9 mouse cellular contexts compared by ENCODE assay signal in genomic region chr2:134642377-134642776, GRCm38 (mm10). TPM values are rescaled to one million over a fixed set of nuclear protein-coding genes. Genes with fewer than 3 reads are reported as not detected.
DNase-seq lines count a peak whose midpoint lies in the region; ATAC-seq and TF ChIP-seq lines count a peak whose summit lies in the region.
"Had no signal": no experiment of that assay in that cellular context is flagged by ENCODE, and none has a peak within 500 bp of the region (broad histone marks: within the 10 kb centered on the region; RNA-seq: fewer than 3 reads in every experiment).

No protein-coding gene starts in this region.

- no peaks in the 10 kb centered on the region for H3K4me1 ChIP-seq in hindbrain, embryonic 11.5 days (replicated peaks; ENCODE audit: control insufficient read depth, insufficient read depth, low read length)
- peaks cover 29% of the 10 kb centered on the region for H3K4me1 ChIP-seq in hindbrain, embryonic 10.5 days (replicated peaks)
- no peaks in the 10 kb centered on the region; the same call in 1 of the 2 replicates for H3K4me1 ChIP-seq in forebrain, embryonic 11.5 days (replicated peaks; ENCODE audit: control insufficient read depth, insufficient read depth, low read length)
- peaks cover 24% of the 10 kb centered on the region for H3K4me1 ChIP-seq in hindbrain, embryonic 16.5 days (ENCODE audit: control insufficient read depth, insufficient read depth, low read depth, low read length)
- H3K4me1 ChIP-seq in midbrain, postnatal 0 days (ENCODE audit: insufficient read depth, low read length): peaks cover 14% of the 10 kb centered on the region
- H3K4me1 ChIP-seq in lung, postnatal 0 days (ENCODE audit: insufficient read depth, low read depth, low read length): peaks cover 5% of the 10 kb centered on the region; the same call in 1 of the 2 replicates

- peak overlapping the region; percentile 70; the same call in 1 of the 2 replicates for H3K4me3 ChIP-seq in hindbrain, embryonic 11.5 days (ENCODE audit: low read depth, low read length)
- no peak overlapping the region for H3K4me3 ChIP-seq in hindbrain, embryonic 10.5 days
- H3K4me3 ChIP-seq in forebrain, embryonic 11.5 days (ENCODE audit: low read depth, low read length): peak overlapping the region; percentile 63; the same call in 1 of the 2 replicates
- H3K4me3 ChIP-seq in hindbrain, embryonic 16.5 days (ENCODE audit: low read length): peak overlapping the region; percentile 34
- H3K4me3 ChIP-seq in midbrain, postnatal 0 days (ENCODE audit: low read depth, low read length): peak overlapping the region; percentile 73
- H3K4me3 ChIP-seq in lung, postnatal 0 days (ENCODE audit: low read depth, low read length): no peak overlapping the region

- no peak overlapping the region for H3K9ac ChIP-seq in hindbrain, embryonic 11.5 days (ENCODE audit: low read depth, low read length)
- peak overlapping the region; percentile 16; the same call in 1 of the 2 replicates for H3K9ac ChIP-seq in forebrain, embryonic 11.5 days (ENCODE audit: low read length)
- peak overlapping the region; percentile 50 for H3K9ac ChIP-seq in hindbrain, embryonic 16.5 days (ENCODE audit: low read depth, low read length)
- 0 out of 2 replicates have a peak overlapping the region, but pooled peaks have one; percentile 24 for H3K9ac ChIP-seq in midbrain, postnatal 0 days (replicated peaks; ENCODE audit: low read length, poor library complexity, severe bottlenecking)
- H3K9ac ChIP-seq in lung, postnatal 0 days (replicated peaks; ENCODE audit: low read depth): no peak overlapping the region

- H3K27ac ChIP-seq in hindbrain, embryonic 11.5 days (ENCODE audit: low read depth, low read length): no peak overlapping the region
- H3K27ac ChIP-seq in hindbrain, embryonic 10.5 days: no peak overlapping the region
- H3K27ac ChIP-seq in forebrain, embryonic 11.5 days (ENCODE audit: low read depth, low read length): no peak overlapping the region
- H3K27ac ChIP-seq in hindbrain, embryonic 16.5 days (ENCODE audit: low read depth, low read length): no peak overlapping the region
- peak overlapping the region; percentile 59 for H3K27ac ChIP-seq in midbrain, postnatal 0 days (ENCODE audit: low read depth, low read length)
- no peak overlapping the region for H3K27ac ChIP-seq in lung, postnatal 0 days (ENCODE audit: low read length)

- H3K4me2 ChIP-seq in hindbrain, embryonic 11.5 days (replicated peaks; ENCODE audit: low read depth, low read length): peak overlapping the region; percentile 13; the same call in 1 of the 2 replicates
- H3K4me2 ChIP-seq in forebrain, embryonic 11.5 days (ENCODE audit: low read depth, low read length, severe bottlenecking): peak overlapping the region; percentile 26; the same call in 1 of the 2 replicates
- peak overlapping the region; percentile 68 for H3K4me2 ChIP-seq in hindbrain, embryonic 16.5 days (ENCODE audit: low read length)
- peak overlapping the region; percentile 55 for H3K4me2 ChIP-seq in midbrain, postnatal 0 days (ENCODE audit: low read depth, low read length, poor library complexity, severe bottlenecking)
- H3K4me2 ChIP-seq in lung, postnatal 0 days (replicated peaks; ENCODE audit: low read depth, low read length): no peak overlapping the region

- no peaks in the 10 kb centered on the region for H3K27me3 ChIP-seq in hindbrain, embryonic 11.5 days (ENCODE audit: control insufficient read depth, insufficient read depth, low read length)
- H3K27me3 ChIP-seq in hindbrain, embryonic 10.5 days (ENCODE audit: insufficient read depth, poor library complexity, severe bottlenecking): no peaks in the 10 kb centered on the region
- H3K27me3 ChIP-seq in forebrain, embryonic 11.5 days (ENCODE audit: control insufficient read depth, insufficient read depth, low read length): no peaks in the 10 kb centered on the region
- no peaks in the 10 kb centered on the region for H3K27me3 ChIP-seq in hindbrain, embryonic 16.5 days (replicated peaks; ENCODE audit: control insufficient read depth, insufficient read depth, low read length)
- no peaks in the 10 kb centered on the region for H3K27me3 ChIP-seq in midbrain, postnatal 0 days (ENCODE audit: insufficient read depth, low read length)
- no peaks in the 10 kb centered on the region for H3K27me3 ChIP-seq in lung, postnatal 0 days (replicated peaks; ENCODE audit: insufficient read depth, low read length)

- H3K36me3 ChIP-seq in hindbrain, embryonic 11.5 days (ENCODE audit: control insufficient read depth, insufficient read depth, low read length): no peaks in the 10 kb centered on the region
- peaks cover 10% of the 10 kb centered on the region; the same call in 1 of the 2 replicates for H3K36me3 ChIP-seq in hindbrain, embryonic 10.5 days
- no peaks in the 10 kb centered on the region for H3K36me3 ChIP-seq in forebrain, embryonic 11.5 days (ENCODE audit: control insufficient read depth, insufficient read depth, low read length)
- peaks cover 4% of the 10 kb centered on the region; the same call in 1 of the 2 replicates for H3K36me3 ChIP-seq in hindbrain, embryonic 16.5 days (ENCODE audit: control insufficient read depth, insufficient read depth, low read length)
- H3K36me3 ChIP-seq in midbrain, postnatal 0 days (ENCODE audit: insufficient read depth, low read length): no peaks in the 10 kb centered on the region
- H3K36me3 ChIP-seq in lung, postnatal 0 days (ENCODE audit: insufficient read depth, low read length): no peaks in the 10 kb centered on the region

- TF ChIP-seq CTCF in midbrain, postnatal 0 days (IDR thresholded peaks at IDR 0.05): no peak
- no peak for TF ChIP-seq CTCF in lung, postnatal 0 days (IDR thresholded peaks at IDR 0.05)

- no peak for ATAC-seq in hindbrain, embryonic 11.5 days (ENCODE audit: low FRiP score)
- ATAC-seq in forebrain, embryonic 11.5 days (replicated peaks; ENCODE audit: low FRiP score): no peak
- no peak for ATAC-seq in hindbrain, embryonic 16.5 days
- ATAC-seq in midbrain, postnatal 0 days (ENCODE audit: low FRiP score): no peak
- ATAC-seq in lung, postnatal 0 days: no peak

- no peak for TF ChIP-seq EP300 in lung, postnatal 0 days (IDR thresholded peaks at IDR 0.05)

- no peaks in the 10 kb centered on the region for H3K9me3 ChIP-seq in hindbrain, embryonic 11.5 days (ENCODE audit: control insufficient read depth, low read length)
- H3K9me3 ChIP-seq in hindbrain, embryonic 10.5 days: no peaks in the 10 kb centered on the region
- no peaks in the 10 kb centered on the region for H3K9me3 ChIP-seq in forebrain, embryonic 11.5 days (ENCODE audit: control insufficient read depth, low read length)
- H3K9me3 ChIP-seq in hindbrain, embryonic 16.5 days (ENCODE audit: control insufficient read depth, low read length): no peaks in the 10 kb centered on the region
- no peaks in the 10 kb centered on the region for H3K9me3 ChIP-seq in midbrain, postnatal 0 days (ENCODE audit: low read length)
- H3K9me3 ChIP-seq in lung, postnatal 0 days (ENCODE audit: low read length): no peaks in the 10 kb centered on the region
- H3K9me3 ChIP-seq: G1E had no signal

- DNase-seq in hindbrain, embryonic 11.5 days (ENCODE audit: low spot score): no peak
- no peak for DNase-seq in hindbrain, embryonic 10.5 days (ENCODE audit: low spot score)
- no peak for DNase-seq in forebrain, embryonic 11.5 days (ENCODE audit: low spot score)
- no peak for DNase-seq in midbrain, postnatal 0 days (ENCODE audit: low spot score)
- no peak for DNase-seq in lung, postnatal 0 days (ENCODE audit: low spot score)
- DNase-seq in ovary, postnatal 14 days (ENCODE audit: low spot score): no peak
- DNase-seq: adrenal gland, postnatal 14 days had no signal

RNA-seq across cellular contexts. Expression of gene Tmx4, which starts 1.6 kb away (rescaled TPM):
- 49.8 and 50.6 TPM in 2 replicates for polyA plus RNA-seq in hindbrain, embryonic 11.5 days (2014; fragmentation: Nextera tagmentation; extraction: Ambion mirVana)
- polyA plus RNA-seq in hindbrain, embryonic 10.5 days (2016; fragmentation: Nextera tagmentation; extraction: Ambion mirVana): 22.5 and 31.5 TPM in 2 replicates
- polyA plus RNA-seq in forebrain, embryonic 11.5 days (2014; fragmentation: Nextera tagmentation; extraction: Ambion mirVana): 49.9 and 50.6 TPM in 2 replicates
- polyA plus RNA-seq in hindbrain, embryonic 16.5 days (2015; fragmentation: Nextera tagmentation; extraction: Ambion mirVana): 98.9 and 117 TPM in 2 replicates
- total RNA-seq in midbrain, postnatal 0 days (2014; rRNA removed): 153 and 192 TPM in 2 replicates
- 99.4 and 110 TPM in 2 replicates for polyA plus RNA-seq in midbrain, postnatal 0 days (2015; fragmentation: Nextera tagmentation; extraction: Ambion mirVana)
- polyA plus RNA-seq in lung, postnatal 0 days (2015; fragmentation: Nextera tagmentation; extraction: Ambion mirVana): 9.4 and 12.2 TPM in 2 replicates

Comparison
In these comparisons a context has a peak if more than half of its experiments do, and no peak if none do; other contexts are left out.
1. H3K4me3 ChIP-seq: peak in hindbrain, embryonic 11.5 days (single experiment), forebrain, embryonic 11.5 days (single experiment), hindbrain, embryonic 16.5 days (single experiment) and midbrain, postnatal 0 days (single experiment); none in hindbrain, embryonic 10.5 days (single experiment) and lung, postnatal 0 days (single experiment).
2. H3K9ac ChIP-seq: peak in forebrain, embryonic 11.5 days (single experiment), hindbrain, embryonic 16.5 days (single experiment) and midbrain, postnatal 0 days (single experiment); none in hindbrain, embryonic 11.5 days (single experiment) and lung, postnatal 0 days (single experiment).